Mouse (Mus musculus): Measurements from ENCODE around the gene Notch4. TPM values are rescaled to one million over a fixed set of nuclear protein-coding genes. Genes with fewer than 3 reads are reported as not detected.
A peak's percentile ranks its signal among the peaks of the same experiment; 100 is the strongest.

Notch4 gene
- total and polyA plus RNA-seq, 2 experiments from 2014 or later = 6.1 to 11.4 TPM

DNA sequence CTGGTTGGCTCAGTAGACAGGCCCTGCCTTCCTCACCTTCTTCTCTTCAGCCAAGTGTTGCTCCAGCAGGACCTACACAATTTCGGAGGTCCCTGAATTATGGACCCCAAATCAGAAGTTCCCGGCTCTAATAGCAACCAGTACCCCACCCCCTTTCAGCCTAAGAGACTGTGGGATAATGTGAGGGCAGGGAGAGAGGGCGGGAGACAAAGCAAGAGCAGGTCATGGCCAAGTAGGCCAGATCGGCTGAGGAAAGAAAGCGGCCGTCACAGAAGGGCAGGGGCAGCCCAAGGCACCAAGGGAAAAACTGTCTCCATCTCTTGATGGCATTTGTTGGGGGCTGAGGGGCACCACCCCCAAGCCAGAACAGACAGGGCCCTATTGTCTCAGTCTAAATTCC is 51.8 kb downstream of the Notch4 start, which contains the start of gene Egfl8:
TSS of gene Egfl8 (minus strand) at position 101 of the 400 bp plus-strand sequence.
- DNase-seq (ENCODE audit: low spot score) (peak; percentile 0), ATAC-seq (no peak)
- no peaks in the 10 kb centered on the region for H3K9me3 ChIP-seq (ENCODE audit: low read length)
- 52% methylated on average over 6 of the region's 6 CpGs for WGBS
- H3K27me3 ChIP-seq (ENCODE audit: insufficient read depth, low read length) = no peaks in the 10 kb centered on the region
- H3K4me1 ChIP-seq (ENCODE audit: insufficient read depth, low read length) = no peaks in the 10 kb centered on the region
- TF ChIP-seq CTCF (IDR thresholded peaks at IDR 0.05; ENCODE audit: low read depth) = no peak
- H3K4me3 ChIP-seq (ENCODE audit: low read length) = no peak within 1 kb of the TSS
- H3K4me2 ChIP-seq (ENCODE audit: low read depth, low read length) = no peak within 1 kb of the TSS
- no peak within 1 kb of the TSS for H3K9ac ChIP-seq (replicated peaks; ENCODE audit: low read length)
- H3K36me3 ChIP-seq (ENCODE audit: insufficient read depth, low read length) = peaks cover 40% of the 10 kb centered on the region
- H3K27ac ChIP-seq = no peak within 1 kb of the TSS; the same call in 1 of the 2 replicates

- H3K4me3 ChIP-seq (ENCODE audit: low read length) = no peak overlapping the region
- peak; percentile 78 for TF ChIP-seq CTCF (IDR thresholded peaks at IDR 0.05; ENCODE audit: low read depth)
- no peak overlapping the region for H3K27ac ChIP-seq
- H3K36me3 ChIP-seq (ENCODE audit: insufficient read depth, low read length) = peaks cover 21% of the 10 kb centered on the region; the same call in 1 of the 2 replicates
- WGBS = 20% methylated on average over 6 of the region's 6 CpGs
- H3K4me1 ChIP-seq (ENCODE audit: insufficient read depth, low read length) = no peaks in the 10 kb centered on the region
- no peaks in the 10 kb centered on the region for H3K27me3 ChIP-seq (ENCODE audit: insufficient read depth, low read length)
- H3K4me2 ChIP-seq (ENCODE audit: low read depth, low read length) = no peak overlapping the region
- no peaks in the 10 kb centered on the region for H3K9me3 ChIP-seq (ENCODE audit: low read length)
- DNase-seq (ENCODE audit: low spot score) (peak; percentile 64), ATAC-seq (no peak)
- no peak overlapping the region for H3K9ac ChIP-seq (replicated peaks; ENCODE audit: low read length)
These were observed 54.9 kb downstream of the Notch4 start for GRCm38 (mm10) chr17:34618999-34619398.

- WGBS = 92% methylated on average over 8 of the region's 8 CpGs
- Histone ChIP-seq H3K27me3 (ENCODE audit: insufficient read depth, low read length) (no peaks in the 10 kb centered on the region), H3K4me1 (ENCODE audit: insufficient read depth, low read length) (no peaks in the 10 kb centered on the region), H3K36me3 (ENCODE audit: insufficient read depth, low read length) (peaks cover 15% of the 10 kb centered on the region; the same call in 1 of the 2 replicates), H3K4me2 (ENCODE audit: low read depth, low read length) (no peak overlapping the region), H3K9ac (replicated peaks; ENCODE audit: low read length) (no peak overlapping the region), H3K27ac (no peak overlapping the region), H3K9me3 (ENCODE audit: low read length) (no peaks in the 10 kb centered on the region), H3K4me3 (ENCODE audit: low read length) (no peak overlapping the region)
- DNase-seq (ENCODE audit: low spot score) = peak; percentile 1
- ATAC-seq = no peak
- TF ChIP-seq CTCF (IDR thresholded peaks at IDR 0.05; ENCODE audit: low read depth) = no peak
These were observed 56.9 kb downstream of the Notch4 start for GRCm38 (mm10) chr17:34621006-34621405.

DNA sequence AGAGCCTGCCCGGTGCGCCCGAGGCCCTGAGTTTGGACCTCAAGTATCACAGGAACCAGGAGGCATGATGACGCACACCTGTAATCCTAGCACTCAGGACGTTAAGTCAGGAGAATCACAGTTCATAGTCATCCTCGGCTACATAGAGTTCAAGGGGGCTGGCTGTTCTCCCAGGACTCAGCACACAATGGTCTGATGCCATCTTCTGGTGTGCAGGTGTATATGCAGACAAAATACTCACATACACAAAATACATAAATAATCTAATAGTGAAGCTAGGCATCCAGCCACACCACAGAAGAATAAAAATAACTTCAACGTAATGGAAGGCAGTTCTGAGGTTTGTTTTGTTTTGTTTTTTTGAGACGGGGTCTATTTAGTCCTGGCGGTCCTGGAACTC is 59.1 kb downstream of the Notch4 start:
- H3K9ac ChIP-seq (replicated peaks; ENCODE audit: low read length) = no peak overlapping the region
- peaks cover 8% of the 10 kb centered on the region; the same call in 1 of the 2 replicates for H3K4me1 ChIP-seq (ENCODE audit: insufficient read depth, low read length)
- peaks cover 8% of the 10 kb centered on the region; the same call in 1 of the 2 replicates for H3K36me3 ChIP-seq (ENCODE audit: insufficient read depth, low read length)
- ATAC-seq (no peak), DNase-seq (ENCODE audit: low spot score) (no peak)
- peak; percentile 31; the same call in 1 of the 2 replicates for TF ChIP-seq CTCF (IDR thresholded peaks at IDR 0.05; ENCODE audit: low read depth)
- no peak overlapping the region for H3K4me3 ChIP-seq (ENCODE audit: low read length)
- H3K9me3 ChIP-seq (ENCODE audit: low read length) = no peaks in the 10 kb centered on the region
- no peaks in the 10 kb centered on the region for H3K27me3 ChIP-seq (ENCODE audit: insufficient read depth, low read length)
- 84% methylated on average over 9 of the region's 9 CpGs for WGBS
- H3K4me2 ChIP-seq (ENCODE audit: low read depth, low read length) = no peak overlapping the region
- H3K27ac ChIP-seq = no peak overlapping the region

- Histone ChIP-seq H3K9ac (replicated peaks; ENCODE audit: low read length) (no peak overlapping the region), H3K4me1 (ENCODE audit: insufficient read depth, low read length) (peaks cover 27% of the 10 kb centered on the region), H3K36me3 (ENCODE audit: insufficient read depth, low read length) (peaks cover 6% of the 10 kb centered on the region; the same call in 1 of the 2 replicates), H3K4me3 (ENCODE audit: low read length) (no peak overlapping the region), H3K4me2 (ENCODE audit: low read depth, low read length) (no peak overlapping the region), H3K27ac (no peak overlapping the region), H3K27me3 (ENCODE audit: insufficient read depth, low read length) (no peaks in the 10 kb centered on the region), H3K9me3 (ENCODE audit: low read length) (no peaks in the 10 kb centered on the region)
- DNase-seq (ENCODE audit: low spot score) (no peak), ATAC-seq (no peak)
- 93% methylated on average over 3 of the region's 3 CpGs for WGBS
- no peak for TF ChIP-seq CTCF (IDR thresholded peaks at IDR 0.05; ENCODE audit: low read depth)
These were observed 60.9 kb downstream of the Notch4 start for GRCm38 (mm10) chr17:34624981-34625380.

DNA sequence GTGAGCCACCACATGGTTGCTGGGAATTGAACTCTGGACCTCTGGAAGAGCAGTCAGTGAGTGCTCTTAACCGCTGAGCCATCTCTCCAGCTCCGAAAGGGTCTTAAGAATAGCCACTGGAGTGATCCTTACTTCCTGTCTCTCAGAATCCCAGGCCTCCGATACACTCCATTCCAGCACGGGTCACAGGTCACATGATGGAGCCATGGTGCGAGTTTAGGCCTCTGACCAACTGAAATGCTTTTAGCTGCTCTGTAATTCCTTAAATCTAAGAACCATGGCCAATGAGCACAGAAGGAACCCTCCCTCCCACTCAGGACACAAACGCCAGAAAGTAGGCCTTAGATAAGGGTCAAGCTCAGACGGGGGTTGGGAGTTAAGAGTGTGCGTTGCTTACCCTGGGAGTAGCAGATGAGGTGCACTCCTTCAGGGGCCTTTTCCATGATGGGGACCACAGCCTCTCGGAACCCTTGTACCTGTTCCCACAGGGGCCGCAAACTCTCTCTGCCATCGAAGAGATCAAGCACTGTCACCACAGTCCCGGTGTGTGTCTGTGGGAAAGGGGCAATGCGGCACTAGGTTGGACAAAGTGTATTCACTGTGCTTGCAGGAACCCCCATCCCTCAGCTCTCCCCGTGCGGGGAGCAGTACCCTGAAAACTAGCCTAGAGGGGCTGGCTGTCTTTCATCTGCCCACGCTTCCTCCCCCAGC is 62.1 kb downstream of the Notch4 start:
- no peak for TF ChIP-seq CTCF (IDR thresholded peaks at IDR 0.05; ENCODE audit: low read depth)
- DNase-seq (ENCODE audit: low spot score) = no peak
- WGBS = 46% methylated on average over 16 of the region's 16 CpGs
- Histone ChIP-seq H3K9me3 (ENCODE audit: low read length) (no peaks in the 10 kb centered on the region), H3K4me3 (ENCODE audit: low read length) (peak overlapping the region; percentile 55), H3K9ac (replicated peaks; ENCODE audit: low read length) (peak overlapping the region; percentile 59), H3K27ac (peak overlapping the region; percentile 95), H3K4me2 (ENCODE audit: low read depth, low read length) (peak overlapping the region; percentile 98), H3K4me1 (ENCODE audit: insufficient read depth, low read length) (peaks cover 38% of the 10 kb centered on the region), H3K27me3 (ENCODE audit: insufficient read depth, low read length) (no peaks in the 10 kb centered on the region), H3K36me3 (ENCODE audit: insufficient read depth, low read length) (peaks cover 6% of the 10 kb centered on the region; the same call in 1 of the 2 replicates)
- no peak for ATAC-seq

DNA sequence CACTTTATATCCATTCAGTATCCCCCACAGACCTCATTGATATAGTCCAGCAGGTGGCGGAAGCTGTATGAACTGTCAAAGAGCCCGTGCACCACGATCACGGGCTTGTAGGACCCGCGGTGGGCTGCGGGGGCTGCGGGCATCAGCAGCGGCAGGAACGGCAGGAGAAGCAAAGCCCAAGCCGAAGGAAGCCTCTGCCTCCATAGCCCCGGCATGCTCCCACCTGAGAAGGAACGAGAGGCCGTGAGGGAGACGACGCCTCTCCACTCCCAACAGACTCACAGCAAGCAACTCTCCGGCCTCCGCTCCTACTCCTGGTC is 62.7 kb downstream of the Notch4 start:
- WGBS = 0% methylated on average over 18 of the region's 18 CpGs
- Histone ChIP-seq H3K4me3 (ENCODE audit: low read length) (peak overlapping the region; percentile 55), H3K9ac (replicated peaks; ENCODE audit: low read length) (peak overlapping the region; percentile 59), H3K36me3 (ENCODE audit: insufficient read depth, low read length) (peaks cover 6% of the 10 kb centered on the region; the same call in 1 of the 2 replicates), H3K9me3 (ENCODE audit: low read length) (no peaks in the 10 kb centered on the region), H3K27me3 (ENCODE audit: insufficient read depth, low read length) (no peaks in the 10 kb centered on the region), H3K4me2 (ENCODE audit: low read depth, low read length) (peak overlapping the region; percentile 98), H3K4me1 (ENCODE audit: insufficient read depth, low read length) (peaks cover 42% of the 10 kb centered on the region), H3K27ac (peak overlapping the region; percentile 95)
- TF ChIP-seq CTCF (IDR thresholded peaks at IDR 0.05; ENCODE audit: low read depth) = peak; percentile 75
- DNase-seq (ENCODE audit: low spot score) (peak; percentile 80), ATAC-seq (peak; percentile 21; the same call in 1 of the 2 replicates)

Measured in hindbrain, postnatal 0 days (tissue).